Mouse (Mus musculus) CH12.LX (cell line): ENCODE results near the gene Pdgfra.

Experiments used
- EP300 ChIP-seq: IDR thresholded peaks from 2 replicates; pipeline ENCODE4 v1.6.1; 2011; ENCODE audit warnings: low read length, improper control_type of control experiment
- MYC ChIP-seq: IDR thresholded peaks from 2 replicates; pipeline ENCODE4 v1.6.1; 2011; ENCODE audit warnings: low read depth, mild to moderate bottlenecking, improper control_type of control experiment, low read length
- POLR2A ChIP-seq: IDR thresholded peaks from 2 replicates; pipeline ENCODE4 v1.6.1; 2011; ENCODE audit warnings: low read depth, mild to moderate bottlenecking, improper control_type of control experiment, low read length
- SIN3A ChIP-seq: IDR thresholded peaks from 2 replicates; pipeline ENCODE4 v1.6.1; 2012; ENCODE audit warnings: low read length, improper control_type of control experiment, inconsistent platforms
- ZKSCAN1 ChIP-seq: IDR thresholded peaks from 2 replicates; pipeline ENCODE4 v1.6.1; 2012; ENCODE audit warnings: low read depth, inconsistent platforms, low read length, improper control_type of control experiment, borderline replicate concordance

DNA sequence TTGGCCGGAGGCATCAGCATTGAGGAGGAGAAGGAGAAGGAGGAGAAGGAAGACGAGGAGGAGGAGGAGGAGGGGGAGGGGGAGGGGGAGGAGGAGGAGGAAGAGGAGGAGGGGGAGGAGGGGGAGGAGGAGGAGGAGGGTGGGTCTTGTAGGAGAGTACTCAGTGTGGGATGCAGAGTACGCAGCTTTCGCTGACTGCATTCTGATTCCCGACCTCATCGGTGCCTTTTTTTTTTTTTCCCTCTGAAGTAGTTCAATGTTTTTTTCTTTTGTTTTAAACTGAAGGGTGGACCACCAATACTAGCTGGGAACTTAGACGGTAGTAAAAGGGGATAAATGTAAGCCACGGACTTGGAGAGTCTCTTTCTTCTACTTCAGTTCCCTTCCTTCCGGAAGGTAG is 3.2 kb downstream of the Pdgfra start:
- no peak for TF ChIP-seq SIN3A
- no peak for TF ChIP-seq EP300
- TF ChIP-seq MYC: no peak
- no peak for TF ChIP-seq POLR2A
- TF ChIP-seq ZKSCAN1: no peak
